Mouse (Mus musculus) embryonic facial prominence, embryonic 14.5 days (tissue): ENCODE measurements at regions not wholly inside any gene's neighbourhood (a gene's known extent, or its start where the extent isn't known, plus 50 kb on each side); places are given as distances from the start of the nearest gene placed in this dataset.

Experiments
- ATAC-seq: fragments of 200-750 bp; cut with Nextera tagmentation; 2 replicates; pipeline ENCODE4 v1.8.0; 2017; ENCODE audit warnings: low read depth, moderate number of reproducible peaks, moderate TSS enrichment
- DNase-seq: peaks from one replicate; pipeline ENCODE4 v3.0.0-alpha.2; 2015; ENCODE audit warnings: low spot score
- H3K27ac ChIP-seq: fragments of 300-500 bp; sonication (generic); replicated peaks from 2 replicates; pipeline ENCODE4 v1.5.1; 2014; ENCODE audit warnings: low read depth, mild to moderate bottlenecking, low read length, moderate library complexity
- H3K27me3 ChIP-seq: fragments of 300-500 bp; sonication (generic); replicated peaks from 2 replicates; pipeline ENCODE4 v1.6.1; 2014; ENCODE audit warnings: low read length; ENCODE audit not compliant: control insufficient read depth, insufficient read depth
- H3K36me3 ChIP-seq: fragments of 300-500 bp; sonication (generic); 2 replicates; pipeline ENCODE4 v1.6.1; 2014; ENCODE audit warnings: low read length, mixed read lengths; ENCODE audit not compliant: control insufficient read depth, insufficient read depth
- H3K4me1 ChIP-seq: fragments of 300-500 bp; sonication (generic); 2 replicates; pipeline ENCODE4 v1.6.1; 2014; ENCODE audit warnings: antibody characterized with exemption, low read length; ENCODE audit not compliant: control insufficient read depth, insufficient read depth
- H3K4me2 ChIP-seq: fragments of 300-500 bp; sonication (generic); 2 replicates; pipeline ENCODE4 v1.6.1; 2014; ENCODE audit warnings: low read depth, mild to moderate bottlenecking, low read length, moderate library complexity, mixed read lengths
- H3K4me3 ChIP-seq: fragments of 300-500 bp; sonication (generic); 2 replicates; pipeline ENCODE4 v1.5.1; 2014; ENCODE audit warnings: low read depth, mild to moderate bottlenecking, low read length
- H3K9ac ChIP-seq: fragments of 300-500 bp; sonication (generic); 2 replicates; pipeline ENCODE4 v1.6.1; 2014; ENCODE audit warnings: low read depth, mild to moderate bottlenecking, low read length, moderate library complexity, mixed read lengths
- H3K9me3 ChIP-seq: fragments of 300-500 bp; sonication (generic); 2 replicates; pipeline ENCODE4 v1.6.1; 2016; ENCODE audit warnings: low read length; ENCODE audit not compliant: control insufficient read depth
- WGBS: fragments of 180-500 bp; shearing (Covaris S2); extraction: QIAGEN DNeasy Blood & Tissue Kit; methylation state at CpG from one replicate; pipeline ENCODE4 v1.1.7; 2014; 5-methylcytosine and 5-hydroxymethylcytosine counted together

DNA sequence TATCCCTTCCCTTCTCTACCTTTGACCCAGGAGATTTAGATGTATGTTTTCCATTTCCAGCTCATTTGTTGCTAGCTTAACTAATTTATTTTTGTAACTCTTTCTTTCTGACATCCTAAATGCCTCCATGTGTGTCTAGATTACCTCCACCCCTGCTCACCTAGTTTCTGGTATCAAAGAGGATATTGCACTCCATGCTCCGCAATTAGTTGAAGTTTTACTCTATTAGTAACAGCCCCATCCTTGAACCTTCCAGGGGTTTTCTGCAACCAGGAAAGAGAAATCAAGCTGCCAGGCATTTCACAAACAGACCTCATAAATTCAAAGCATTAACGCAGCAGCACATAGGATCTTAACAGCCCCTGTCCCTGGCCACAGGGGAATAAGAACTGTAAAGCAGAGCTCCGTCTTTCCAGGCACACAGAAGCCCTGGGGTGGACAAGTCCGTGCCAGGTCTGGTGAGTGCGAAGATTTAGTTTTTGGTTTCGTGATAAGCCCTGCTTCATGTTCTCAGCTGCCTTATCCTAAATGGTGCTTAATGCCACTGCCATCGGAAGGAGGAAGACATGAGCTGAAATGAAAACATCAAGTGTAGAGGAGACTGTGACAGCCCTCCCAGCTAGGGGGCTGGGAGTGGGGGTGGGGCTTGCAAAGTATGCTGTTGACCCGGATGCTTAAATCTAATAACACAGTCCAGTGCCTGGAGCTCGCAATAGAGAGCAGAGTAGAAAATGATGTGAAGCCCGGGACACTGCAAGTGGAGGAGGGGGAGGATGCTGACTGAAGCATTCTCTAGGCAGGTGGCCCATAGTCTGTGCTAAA, 256.0 kb downstream of the Icos start:
- no peaks in the 10 kb centered on the region for H3K36me3 ChIP-seq
- H3K4me2 ChIP-seq = peak overlapping the region; percentile 31
- ATAC-seq = peak; percentile 68
- peaks cover 3% of the 10 kb centered on the region; the same call in 1 of the 2 replicates for H3K4me1 ChIP-seq
- no peak overlapping the region; the same call in 1 of the 2 replicates for H3K9ac ChIP-seq
- WGBS = 7% methylated on average over 10 of the region's 10 CpGs
- H3K4me3 ChIP-seq = no peak overlapping the region
- no peaks in the 10 kb centered on the region for H3K9me3 ChIP-seq
- H3K27ac ChIP-seq = no peak overlapping the region
- no peak for DNase-seq
- no peaks in the 10 kb centered on the region for H3K27me3 ChIP-seq

DNA sequence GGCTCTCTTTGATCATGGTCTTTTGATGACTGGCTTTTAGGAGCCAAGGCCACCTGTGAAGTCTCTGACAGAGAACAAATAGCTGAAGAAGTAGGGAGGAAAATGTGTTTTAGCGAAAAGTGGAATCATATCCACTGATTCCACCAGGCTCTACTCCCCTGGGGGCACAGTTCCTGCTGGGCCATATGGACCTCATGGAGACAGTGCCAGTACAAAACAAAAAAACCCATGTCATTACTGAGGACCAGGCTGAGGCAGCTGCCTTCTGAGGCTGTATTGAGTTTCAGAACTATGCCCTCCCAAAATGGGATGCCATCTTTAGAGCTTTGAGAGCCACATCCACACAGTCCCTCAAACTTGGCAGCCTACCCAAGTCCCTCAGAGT, 256.6 kb downstream of the Icos start:
- peak; percentile 60 for DNase-seq
- Histone ChIP-seq H3K27me3 (no peaks in the 10 kb centered on the region), H3K36me3 (no peaks in the 10 kb centered on the region), H3K4me1 (peaks cover 3% of the 10 kb centered on the region; the same call in 1 of the 2 replicates), H3K9me3 (no peaks in the 10 kb centered on the region), H3K4me2 (peak overlapping the region; percentile 31), H3K9ac (no peak overlapping the region), H3K4me3 (no peak overlapping the region), H3K27ac (no peak overlapping the region)
- WGBS = 5% methylated on average over 1 of the region's 1 CpGs
- peak; percentile 57 for ATAC-seq

DNA sequence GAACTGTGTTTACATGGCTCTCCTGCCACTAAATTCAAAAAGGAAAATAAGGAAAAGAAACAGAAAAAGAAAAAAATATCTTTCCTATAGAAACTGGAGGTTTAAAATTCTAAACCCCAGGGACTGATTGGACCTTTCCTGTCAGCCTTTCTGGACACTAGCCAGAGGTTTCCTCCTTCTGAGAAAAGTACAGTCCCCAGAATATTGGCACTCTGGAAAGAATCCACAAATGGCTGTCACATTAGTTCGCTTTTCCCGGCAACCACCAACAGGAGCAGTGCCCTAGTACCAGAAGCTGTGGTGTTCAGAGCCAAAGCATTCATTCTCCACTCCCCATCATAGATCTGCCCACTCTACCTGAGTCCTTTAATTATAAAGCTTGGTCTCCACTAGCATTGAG, 258.8 kb downstream of the Icos start:
- Histone ChIP-seq H3K27me3 (no peaks in the 10 kb centered on the region), H3K36me3 (no peaks in the 10 kb centered on the region), H3K4me3 (no peak overlapping the region), H3K4me2 (no peak overlapping the region), H3K9me3 (no peaks in the 10 kb centered on the region), H3K9ac (no peak overlapping the region), H3K27ac (no peak overlapping the region), H3K4me1 (0 out of 2 replicates have a peak, but pooled peaks cover 3% of the 10 kb centered on the region)
- ATAC-seq (no peak), DNase-seq (no peak)
- 76% methylated on average over 2 of the region's 2 CpGs for WGBS

DNA sequence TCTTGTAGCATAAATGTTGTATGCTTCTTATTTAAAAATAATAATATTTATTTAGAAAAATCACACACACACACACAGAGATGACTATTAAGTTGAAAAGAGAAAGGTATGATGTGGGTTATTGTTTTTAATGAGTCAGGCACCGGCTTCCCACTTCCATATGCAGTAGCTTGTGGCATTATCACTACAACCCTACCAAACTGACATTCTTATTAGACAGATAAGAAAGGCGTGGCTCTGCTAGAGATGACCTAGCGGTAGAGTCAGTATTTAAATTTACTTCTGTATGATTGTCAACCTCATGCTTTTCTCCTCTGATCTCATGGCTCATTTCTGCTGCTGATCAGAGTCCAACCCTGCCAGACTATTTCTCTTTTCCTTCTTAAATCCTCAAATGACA, 260.9 kb downstream of the Icos start:
- DNase-seq = no peak
- H3K9me3 ChIP-seq = no peaks in the 10 kb centered on the region
- H3K9ac ChIP-seq = no peak overlapping the region
- ATAC-seq = no peak
- no peaks in the 10 kb centered on the region for H3K27me3 ChIP-seq
- H3K4me1 ChIP-seq = 0 out of 2 replicates have a peak, but pooled peaks cover under 1% of the 10 kb centered on the region
- H3K27ac ChIP-seq = no peak overlapping the region
- WGBS = 91% methylated on average over 3 of the region's 3 CpGs
- H3K4me2 ChIP-seq = no peak overlapping the region
- no peaks in the 10 kb centered on the region for H3K36me3 ChIP-seq
- H3K4me3 ChIP-seq = no peak overlapping the region

DNA sequence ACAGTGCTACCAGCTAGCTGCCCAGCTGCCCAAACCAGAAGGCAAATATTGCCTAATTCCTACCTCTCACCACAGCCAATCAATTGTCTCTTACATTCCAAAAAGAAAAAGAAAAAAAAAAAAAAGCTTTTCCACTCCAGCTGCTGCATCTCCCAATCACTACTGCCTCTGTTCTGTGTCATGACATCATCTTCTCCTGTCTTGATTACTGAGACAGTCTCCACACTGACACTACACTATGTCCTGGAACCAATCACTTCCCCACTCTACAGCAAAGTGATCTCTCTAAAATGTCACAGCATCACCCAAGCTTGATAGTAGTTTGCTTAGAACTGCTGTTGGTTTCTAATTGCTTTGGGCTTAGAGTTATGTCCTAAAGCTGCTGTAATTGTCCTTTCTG, 279.8 kb downstream of the Icos start:
- no peak overlapping the region for H3K9ac ChIP-seq

DNA sequence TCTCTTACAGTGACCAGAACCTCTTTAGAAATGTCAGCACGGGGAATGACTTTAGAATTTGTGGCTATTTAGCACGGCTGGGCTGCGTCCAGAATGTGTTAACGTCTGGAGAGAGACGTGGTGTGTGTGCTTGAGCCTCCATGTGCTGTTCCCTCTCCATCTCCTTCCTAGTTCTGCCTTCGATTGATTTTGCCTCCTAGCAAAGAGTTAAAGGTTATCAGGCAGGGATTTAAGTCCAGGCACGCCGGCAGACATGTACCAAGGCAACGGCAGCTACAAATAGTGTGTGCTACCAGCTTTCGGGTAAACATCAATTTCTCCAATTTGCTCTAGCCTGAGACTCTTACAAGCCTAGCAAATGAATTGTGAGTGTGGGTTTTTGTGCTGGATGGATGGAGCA, 285.7 kb downstream of the Icos start:
- 52% methylated on average over 10 of the region's 10 CpGs for WGBS
- no peaks in the 10 kb centered on the region for H3K9me3 ChIP-seq

More for the DNA sequence above, 279.8 kb downstream of the Icos start:
- Histone ChIP-seq H3K9me3 (no peaks in the 10 kb centered on the region), H3K4me1 (no peaks in the 10 kb centered on the region), H3K4me2 (no peak overlapping the region), H3K27me3 (no peaks in the 10 kb centered on the region; the same call in 1 of the 2 replicates), H3K27ac (no peak overlapping the region), H3K36me3 (no peaks in the 10 kb centered on the region), H3K4me3 (no peak overlapping the region)
- ATAC-seq (peak; percentile 41; the same call in 1 of the 2 replicates), DNase-seq (no peak)

DNA sequence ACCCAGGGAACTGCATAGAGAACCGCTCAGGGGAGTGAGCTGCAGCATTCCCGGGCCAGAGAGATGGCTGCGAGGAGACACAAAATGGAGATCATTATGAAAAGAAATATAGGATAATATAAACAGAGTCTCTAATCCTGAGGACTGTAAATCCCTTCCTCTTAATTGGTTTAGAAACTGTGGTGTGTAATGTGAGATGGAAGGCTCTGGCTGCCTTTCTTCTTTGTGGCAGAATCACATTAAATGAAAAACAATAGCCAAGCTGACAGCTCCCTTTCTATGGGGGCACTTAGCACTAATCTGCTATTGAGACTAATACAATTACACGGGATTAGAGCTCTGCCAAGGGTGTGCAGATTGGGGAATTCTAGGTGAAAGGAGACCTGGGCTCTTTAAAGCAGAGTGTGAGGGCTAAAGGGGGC, 288.0 kb downstream of the Icos start:
- H3K27ac ChIP-seq = no peak overlapping the region
- no peaks in the 10 kb centered on the region; the same call in 1 of the 2 replicates for H3K27me3 ChIP-seq
- ATAC-seq = peak; percentile 90
- no peak overlapping the region for H3K4me3 ChIP-seq
- no peaks in the 10 kb centered on the region for H3K36me3 ChIP-seq
- WGBS = 17% methylated on average over 4 of the region's 4 CpGs
- peak; percentile 70 for DNase-seq
- no peak overlapping the region for H3K4me2 ChIP-seq
- H3K9me3 ChIP-seq = no peaks in the 10 kb centered on the region
- H3K4me1 ChIP-seq = peaks cover 5% of the 10 kb centered on the region; the same call in 1 of the 2 replicates
- H3K9ac ChIP-seq = no peak overlapping the region

More for the DNA sequence above, 285.7 kb downstream of the Icos start:
- H3K27me3 ChIP-seq = no peaks in the 10 kb centered on the region; the same call in 1 of the 2 replicates
- H3K4me2 ChIP-seq = no peak overlapping the region
- H3K4me3 ChIP-seq = no peak overlapping the region
- no peaks in the 10 kb centered on the region for H3K36me3 ChIP-seq
- H3K27ac ChIP-seq = no peak overlapping the region
- DNase-seq (no peak), ATAC-seq (no peak)
- H3K4me1 ChIP-seq = peaks cover 5% of the 10 kb centered on the region; the same call in 1 of the 2 replicates
- no peak overlapping the region for H3K9ac ChIP-seq

DNA sequence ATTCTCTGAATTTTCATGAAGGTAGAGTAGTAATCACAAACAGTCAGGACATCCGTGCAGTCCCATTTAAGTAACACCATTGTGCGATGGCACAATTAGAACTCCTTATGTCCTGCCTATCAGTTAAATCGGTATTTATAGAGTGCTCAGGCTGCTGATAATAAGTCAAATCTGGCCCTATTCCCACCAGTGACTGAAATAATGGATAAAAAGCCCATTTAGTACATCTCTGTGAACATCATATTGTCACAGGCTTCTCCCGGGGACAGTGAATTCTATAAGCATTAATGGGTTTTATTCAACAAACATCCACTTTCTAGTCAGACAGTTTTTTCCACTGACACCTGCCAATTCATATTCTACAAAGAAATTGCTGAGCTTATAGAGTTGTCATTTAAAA, 296.1 kb downstream of the Icos start:
- no peak overlapping the region for H3K4me3 ChIP-seq
- ATAC-seq = no peak
- no peak for DNase-seq

DNA sequence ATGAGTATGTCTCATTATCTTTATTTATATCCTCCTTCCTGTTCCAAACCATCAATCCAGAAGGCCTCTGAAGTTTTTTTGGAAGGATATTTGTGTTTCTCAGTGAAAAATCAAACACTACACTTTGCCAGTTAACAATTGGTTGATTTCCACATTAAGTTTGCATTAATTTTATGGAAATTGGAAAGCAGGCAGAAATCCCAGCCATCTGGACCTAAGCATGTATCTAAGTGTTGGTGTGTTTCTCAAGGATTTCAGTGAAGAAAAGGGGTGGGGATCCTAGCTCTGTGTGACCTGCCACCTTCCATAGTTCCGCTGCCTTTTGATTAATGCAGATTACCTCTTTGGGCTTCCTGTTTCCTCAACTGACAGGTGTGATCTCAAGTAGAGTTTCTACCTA, 296.5 kb downstream of the Icos start:
- no peaks in the 10 kb centered on the region for H3K27me3 ChIP-seq
- no peaks in the 10 kb centered on the region for H3K4me1 ChIP-seq
- no peak for DNase-seq
- H3K4me3 ChIP-seq = no peak overlapping the region
- no peaks in the 10 kb centered on the region for H3K9me3 ChIP-seq
- ATAC-seq = no peak
- H3K27ac ChIP-seq = no peak overlapping the region
- no peak overlapping the region for H3K4me2 ChIP-seq
- H3K36me3 ChIP-seq = no peaks in the 10 kb centered on the region
- WGBS = 96% methylated on average over 1 of the region's 1 CpGs
- H3K9ac ChIP-seq = no peak overlapping the region

More for the DNA sequence above, 296.1 kb downstream of the Icos start:
- Histone ChIP-seq H3K9me3 (no peaks in the 10 kb centered on the region), H3K9ac (no peak overlapping the region), H3K27me3 (no peaks in the 10 kb centered on the region), H3K4me1 (no peaks in the 10 kb centered on the region), H3K36me3 (no peaks in the 10 kb centered on the region), H3K27ac (no peak overlapping the region), H3K4me2 (no peak overlapping the region)
- WGBS = 83% methylated on average over 4 of the region's 4 CpGs
